Mouse (Mus musculus): ENCODE results near the gene Trim45.

DNA sequence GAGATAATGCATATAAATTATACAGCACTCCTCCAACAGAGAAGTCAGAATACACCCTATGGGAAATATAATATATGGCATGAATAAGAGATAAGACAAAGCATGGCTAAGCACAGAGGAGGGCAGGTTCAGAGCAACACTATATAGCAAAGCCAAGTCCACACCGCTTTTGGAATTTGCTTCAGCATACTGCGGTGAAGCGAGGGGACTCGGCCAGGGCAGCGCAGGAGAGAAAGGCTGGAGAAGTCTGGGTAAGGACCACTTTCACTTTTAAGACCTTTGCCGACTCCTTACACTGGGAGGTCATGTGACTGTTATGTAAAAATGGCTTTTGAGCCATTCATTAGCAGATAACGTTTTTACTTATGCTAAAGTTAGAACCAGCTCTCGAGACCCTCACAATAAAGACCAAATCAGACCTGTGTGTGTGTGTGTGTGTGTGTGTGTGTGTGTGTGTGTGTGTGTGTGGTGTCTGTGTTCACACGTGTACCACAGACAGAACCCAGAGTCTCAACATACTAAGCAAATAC lies 1.3 kb upstream of the Trim45 start:
- TF ChIP-seq NRF1 (IDR thresholded peaks at IDR 0.05; ENCODE audit: low read depth, low read length), result no peak
- no peak; the same call in 1 of the 2 replicates for TF ChIP-seq HCFC1 (IDR thresholded peaks at IDR 0.05; ENCODE audit: low read depth, low read length)
